Mouse (Mus musculus): Measurements from ENCODE around the gene Tbc1d10a. TPM values are rescaled to one million over a fixed set of nuclear protein-coding genes. Genes with fewer than 3 reads are reported as not detected.

Gene Tbc1d10a
- total and polyA plus RNA-seq, 2 experiments: 22.9 to 23.4 TPM

GRCm38 (mm10) chr11:4261969-4262368, 75.4 kb downstream of the Tbc1d10a start:
- no peaks in the 10 kb centered on the region for H3K36me3 ChIP-seq (ENCODE audit: control insufficient read depth, insufficient read depth, low read length)
- no peaks in the 10 kb centered on the region for H3K79me2 ChIP-seq (ENCODE audit: control insufficient read depth, insufficient read depth, low read length)
- no peak overlapping the region for H3K27ac ChIP-seq (replicated peaks; ENCODE audit: insufficient read depth, low read depth, low read length)
- peaks cover 11% of the 10 kb centered on the region for H3K4me1 ChIP-seq (ENCODE audit: control insufficient read depth, insufficient read depth, low read length)
- no peaks in the 10 kb centered on the region for H3K27me3 ChIP-seq (ENCODE audit: control insufficient read depth, insufficient read depth, low read length)
- no peak overlapping the region for H3K4me3 ChIP-seq (ENCODE audit: insufficient read depth, low read depth, low read length)
- TF ChIP-seq CTCF (IDR thresholded peaks at IDR 0.05; ENCODE audit: low read depth, low read length) (no peak), POLR2A (IDR thresholded peaks at IDR 0.05; ENCODE audit: extremely low read depth, insufficient read depth, low read length) (no peak)
- H3K9ac ChIP-seq (ENCODE audit: low read depth, low read length): no peak overlapping the region
- no peak for DNase-seq (ENCODE audit: extremely low read depth, low read depth, low spot score)
- 80% methylated on average over 5 of the region's 5 CpGs for WGBS

DNA sequence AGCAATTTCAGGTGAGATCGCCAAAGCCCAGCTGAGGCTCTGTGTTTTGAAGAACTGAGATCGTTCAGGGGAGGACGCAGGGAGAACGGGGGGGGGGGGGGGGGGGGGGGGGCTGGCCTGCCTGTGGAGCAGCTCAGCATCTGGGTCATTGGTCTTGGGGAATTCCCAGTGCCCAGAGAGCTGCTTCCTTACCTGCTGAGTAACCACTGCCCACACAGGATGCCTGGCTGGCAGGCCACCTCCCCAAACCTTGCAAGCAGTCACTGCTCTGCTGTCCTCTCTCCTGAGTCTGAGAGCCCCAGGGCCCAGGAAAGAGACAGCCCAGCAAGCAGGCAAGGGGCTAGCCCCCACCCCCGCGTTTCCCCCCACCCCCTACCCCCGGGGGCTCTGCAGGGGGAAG, 76.3 kb downstream of the Tbc1d10a start:
- Histone ChIP-seq H3K27me3 (ENCODE audit: control insufficient read depth, insufficient read depth, low read length) (no peaks in the 10 kb centered on the region), H3K27ac (replicated peaks; ENCODE audit: insufficient read depth, low read depth, low read length) (no peak overlapping the region), H3K4me1 (ENCODE audit: control insufficient read depth, insufficient read depth, low read length) (peaks cover 6% of the 10 kb centered on the region), H3K79me2 (ENCODE audit: control insufficient read depth, insufficient read depth, low read length) (no peaks in the 10 kb centered on the region), H3K9ac (ENCODE audit: low read depth, low read length) (no peak overlapping the region), H3K4me3 (ENCODE audit: insufficient read depth, low read depth, low read length) (no peak overlapping the region), H3K36me3 (ENCODE audit: control insufficient read depth, insufficient read depth, low read length) (no peaks in the 10 kb centered on the region)
- 39% methylated on average over 7 of the region's 7 CpGs for WGBS
- TF ChIP-seq POLR2A (IDR thresholded peaks at IDR 0.05; ENCODE audit: extremely low read depth, insufficient read depth, low read length) (no peak), CTCF (IDR thresholded peaks at IDR 0.05; ENCODE audit: low read depth, low read length) (no peak)
- DNase-seq (ENCODE audit: extremely low read depth, low read depth, low spot score): no peak

- Histone ChIP-seq H3K4me3 (ENCODE audit: insufficient read depth, low read depth, low read length) (no peak overlapping the region), H3K36me3 (ENCODE audit: control insufficient read depth, insufficient read depth, low read length) (no peaks in the 10 kb centered on the region), H3K27ac (replicated peaks; ENCODE audit: insufficient read depth, low read depth, low read length) (no peak overlapping the region), H3K4me1 (ENCODE audit: control insufficient read depth, insufficient read depth, low read length) (peaks cover 2% of the 10 kb centered on the region; the same call in 1 of the 2 replicates), H3K27me3 (ENCODE audit: control insufficient read depth, insufficient read depth, low read length) (no peaks in the 10 kb centered on the region), H3K79me2 (ENCODE audit: control insufficient read depth, insufficient read depth, low read length) (no peaks in the 10 kb centered on the region), H3K9ac (ENCODE audit: low read depth, low read length) (no peak overlapping the region)
- WGBS: 17% methylated on average over 1 of the region's 1 CpGs
- DNase-seq (ENCODE audit: extremely low read depth, low read depth, low spot score): peak; percentile 26
- no peak for TF ChIP-seq CTCF (IDR thresholded peaks at IDR 0.05; ENCODE audit: low read depth, low read length)
Measured at GRCm38 (mm10) chr11:4263296-4263695, 76.7 kb downstream of the Tbc1d10a start.

- no peaks in the 10 kb centered on the region for H3K4me1 ChIP-seq (ENCODE audit: control insufficient read depth, insufficient read depth, low read length)
- 81% methylated on average over 7 of the region's 7 CpGs for WGBS
- H3K27ac ChIP-seq (replicated peaks; ENCODE audit: insufficient read depth, low read depth, low read length): no peak overlapping the region
- H3K27me3 ChIP-seq (ENCODE audit: control insufficient read depth, insufficient read depth, low read length): no peaks in the 10 kb centered on the region
- no peak for DNase-seq (ENCODE audit: extremely low read depth, low read depth, low spot score)
- TF ChIP-seq POLR2A (IDR thresholded peaks at IDR 0.05; ENCODE audit: extremely low read depth, insufficient read depth, low read length) (no peak), CTCF (IDR thresholded peaks at IDR 0.05; ENCODE audit: low read depth, low read length) (no peak)
- H3K9ac ChIP-seq (ENCODE audit: low read depth, low read length): no peak overlapping the region
- no peak overlapping the region for H3K4me3 ChIP-seq (ENCODE audit: insufficient read depth, low read depth, low read length)
- no peaks in the 10 kb centered on the region for H3K79me2 ChIP-seq (ENCODE audit: control insufficient read depth, insufficient read depth, low read length)
- no peaks in the 10 kb centered on the region for H3K36me3 ChIP-seq (ENCODE audit: control insufficient read depth, insufficient read depth, low read length)
Measured at GRCm38 (mm10) chr11:4264066-4264465, 77.5 kb downstream of the Tbc1d10a start.

Other genes starting within 250 kb of the Tbc1d10a start
- gene Pes1, start 222.8 kb upstream of the Tbc1d10a start, total RNA-seq (2014; rRNA removed): 17.9 and 20.8 TPM in 2 replicates
- 17.9 and 22.2 TPM in 2 replicates for gene Pes1, start 222.8 kb upstream of the Tbc1d10a start, polyA plus RNA-seq (2012; rRNA removed)
- 0.09 TPM in 1 of 2 replicates, not detected in the other for gene 4930556J24Rik, start 210.0 kb upstream of the Tbc1d10a start, total RNA-seq (2014; rRNA removed)
- gene 4930556J24Rik, start 210.0 kb upstream of the Tbc1d10a start, polyA plus RNA-seq (2012; rRNA removed): not detected in 2 replicates
- 2.2 and 2.6 TPM in 2 replicates for gene Gal3st1, start 203.2 kb upstream of the Tbc1d10a start, total RNA-seq (2014; rRNA removed)
- gene Gal3st1, start 203.2 kb upstream of the Tbc1d10a start, polyA plus RNA-seq (2012; rRNA removed): 1.4 and 4.4 TPM in 2 replicates
- gene Sec14l4, start 155.3 kb upstream of the Tbc1d10a start, total RNA-seq (2014; rRNA removed): 97.5 and 130 TPM in 2 replicates
- 92.9 and 108 TPM in 2 replicates for gene Sec14l4, start 155.3 kb upstream of the Tbc1d10a start, polyA plus RNA-seq (2012; rRNA removed)
- gene Sec14l3, start 121.9 kb upstream of the Tbc1d10a start, total RNA-seq (2014; rRNA removed): not detected in 2 replicates
- not detected in 2 replicates for gene Sec14l3, start 121.9 kb upstream of the Tbc1d10a start, polyA plus RNA-seq (2012; rRNA removed)
- 16.6 and 23.4 TPM in 2 replicates for gene Mtfp1, start 91.3 kb upstream of the Tbc1d10a start, total RNA-seq (2014; rRNA removed)
- gene Mtfp1, start 91.3 kb upstream of the Tbc1d10a start, polyA plus RNA-seq (2012; rRNA removed): 39.2 and 41.5 TPM in 2 replicates
- 302 and 310 TPM in 2 replicates for gene Sec14l2, start 63.4 kb upstream of the Tbc1d10a start, total RNA-seq (2014; rRNA removed)
- gene Sec14l2, start 63.4 kb upstream of the Tbc1d10a start, polyA plus RNA-seq (2012; rRNA removed): 349 and 371 TPM in 2 replicates
- 10.3 and 10.8 TPM in 2 replicates for gene Rnf215, start 51.6 kb upstream of the Tbc1d10a start, total RNA-seq (2014; rRNA removed)
- gene Rnf215, start 51.6 kb upstream of the Tbc1d10a start, polyA plus RNA-seq (2012; rRNA removed): 11.3 and 13.1 TPM in 2 replicates
- gene Ccdc157, start 26.5 kb upstream of the Tbc1d10a start, total RNA-seq (2014; rRNA removed): 4.0 and 4.5 TPM in 2 replicates
- 6.5 and 9.3 TPM in 2 replicates for gene Ccdc157, start 26.5 kb upstream of the Tbc1d10a start, polyA plus RNA-seq (2012; rRNA removed)
- gene Sf3a1, start 26.4 kb upstream of the Tbc1d10a start, total RNA-seq (2014; rRNA removed): 4.3 and 4.6 TPM in 2 replicates
- gene Sf3a1, start 26.4 kb upstream of the Tbc1d10a start, polyA plus RNA-seq (2012; rRNA removed): 10.0 and 12.2 TPM in 2 replicates
- 1.4 and 1.7 TPM in 2 replicates for gene Castor1, start 31.4 kb downstream of the Tbc1d10a start, total RNA-seq (2014; rRNA removed)
- gene Castor1, start 31.4 kb downstream of the Tbc1d10a start, polyA plus RNA-seq (2012; rRNA removed): 2.3 and 2.5 TPM in 2 replicates
- 0.47 TPM in 1 of 2 replicates, not detected in the other for gene Osm, start 49.6 kb downstream of the Tbc1d10a start, total RNA-seq (2014; rRNA removed)
- gene Osm, start 49.6 kb downstream of the Tbc1d10a start, polyA plus RNA-seq (2012; rRNA removed): not detected in 2 replicates
- gene Lif, start 70.8 kb downstream of the Tbc1d10a start, total RNA-seq (2014; rRNA removed): not detected in 2 replicates
- gene Lif, start 70.8 kb downstream of the Tbc1d10a start, polyA plus RNA-seq (2012; rRNA removed): 0.02 TPM in 2 replicates

Measured in liver, adult 2 months (tissue).